Mouse (Mus musculus) macrophage (primary cell): ENCODE measurements around the gene Taok2. TPM values are rescaled to one million over a fixed set of nuclear protein-coding genes. Genes with fewer than 3 reads are reported as not detected.

Source experiments
- H3K27ac ChIP-seq: fragments of 350-480 bp; formaldehyde crosslinking; 2 replicates; pipeline ENCODE4 v1.9.0; 2021
- H3K36me3 ChIP-seq: fragments of 350-480 bp; formaldehyde crosslinking; 2 replicates; pipeline ENCODE4 v1.9.0; 2021; ENCODE audit errors: inconsistent target
- H3K4me3 ChIP-seq: fragments of 350-480 bp; formaldehyde crosslinking; 2 replicates; pipeline ENCODE4 v1.9.0; 2021; ENCODE audit errors: inconsistent target
- H3K79me2 ChIP-seq: fragments of 350-480 bp; formaldehyde crosslinking; 2 replicates; pipeline ENCODE4 v1.9.0; 2021; ENCODE audit errors: inconsistent target
- WGBS: methylation state at CpG from one replicate; pipeline ENCODE4 v1.1.7; 2026; ENCODE audit warnings: inconsistent platforms; ENCODE audit not compliant: missing documents; 5-methylcytosine and 5-hydroxymethylcytosine counted together
- polyA plus RNA-seq: library from polyadenylated mRNA; stranded (reverse); fragments of 250-400 nt; gene quantifications from 3 replicates; pipeline ENCODE4 v1.2.4, GENCODE M21; 2018; ENCODE audit warnings: inconsistent platforms

Gene Taok2
- polyA plus RNA-seq, 1 experiment from 2014 or later, result 24.1 TPM

DNA sequence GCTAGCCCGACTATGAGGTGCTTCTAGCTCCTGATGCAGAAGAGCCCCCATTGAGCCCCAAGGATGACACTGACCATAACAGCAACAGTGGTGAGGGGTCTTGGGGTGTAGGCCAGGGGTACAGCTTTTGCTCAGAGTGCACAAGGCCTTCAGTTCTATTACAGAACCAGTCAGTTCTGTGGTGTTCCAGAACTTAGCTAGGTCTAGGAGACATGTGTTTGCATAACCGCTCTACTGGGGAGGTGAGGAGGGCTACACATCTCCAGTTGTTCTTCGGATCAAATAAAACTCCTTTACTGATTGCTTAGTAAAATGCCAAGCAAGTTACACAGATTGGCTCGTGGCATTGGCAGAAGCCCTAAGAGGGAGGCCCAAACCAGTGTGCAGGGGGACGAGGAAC is 53.0 kb downstream of the Taok2 start, which contains the start of gene 4930451I11Rik:
Gene 4930451I11Rik, minus strand, starts transcription at position 101 of the 400 bp plus-strand sequence.
- H3K79me2 ChIP-seq, result no peaks in the 10 kb centered on the region
- 60% methylated on average over 5 of the region's 5 CpGs for WGBS
- no peak within 1 kb of the TSS for H3K4me3 ChIP-seq
- H3K27ac ChIP-seq, result no peak within 1 kb of the TSS
- H3K36me3 ChIP-seq, result no peaks in the 10 kb centered on the region

- no peak overlapping the region for H3K4me3 ChIP-seq
- H3K36me3 ChIP-seq, result no peaks in the 10 kb centered on the region
- WGBS, result 75% methylated on average over 5 of the region's 5 CpGs
Observed at GRCm38 (mm10) chr7:126825952-126826351, 58.6 kb downstream of the Taok2 start.

DNA sequence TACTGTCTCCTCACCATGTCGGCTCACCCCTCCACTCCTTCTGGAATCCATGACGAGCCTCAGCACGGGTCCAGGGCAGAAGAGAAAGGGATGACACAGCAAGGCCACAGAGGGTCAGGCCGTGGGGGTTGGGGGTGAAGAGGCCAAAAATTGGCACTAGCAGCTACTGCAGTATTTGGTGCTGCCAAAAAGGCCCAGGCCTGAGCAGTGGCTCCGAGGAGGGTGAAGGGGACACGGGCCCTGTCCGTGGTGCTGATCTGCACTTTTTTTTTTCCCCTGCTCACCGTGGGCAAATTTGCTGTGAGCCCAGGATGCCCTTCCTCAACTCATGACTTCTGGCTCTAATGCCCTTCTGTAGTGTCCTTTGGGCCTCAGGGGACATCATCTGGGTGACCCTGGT is 59.1 kb downstream of the Taok2 start:
- no peaks in the 10 kb centered on the region for H3K36me3 ChIP-seq
- 24% methylated on average over 7 of the region's 8 CpGs for WGBS
- H3K27ac ChIP-seq, result no peak overlapping the region
- H3K4me3 ChIP-seq, result no peak overlapping the region
- no peaks in the 10 kb centered on the region for H3K79me2 ChIP-seq

More at GRCm38 (mm10) chr7:126825952-126826351, 58.6 kb downstream of the Taok2 start:
- Histone ChIP-seq H3K27ac (no peak overlapping the region), H3K79me2 (no peaks in the 10 kb centered on the region)

DNA sequence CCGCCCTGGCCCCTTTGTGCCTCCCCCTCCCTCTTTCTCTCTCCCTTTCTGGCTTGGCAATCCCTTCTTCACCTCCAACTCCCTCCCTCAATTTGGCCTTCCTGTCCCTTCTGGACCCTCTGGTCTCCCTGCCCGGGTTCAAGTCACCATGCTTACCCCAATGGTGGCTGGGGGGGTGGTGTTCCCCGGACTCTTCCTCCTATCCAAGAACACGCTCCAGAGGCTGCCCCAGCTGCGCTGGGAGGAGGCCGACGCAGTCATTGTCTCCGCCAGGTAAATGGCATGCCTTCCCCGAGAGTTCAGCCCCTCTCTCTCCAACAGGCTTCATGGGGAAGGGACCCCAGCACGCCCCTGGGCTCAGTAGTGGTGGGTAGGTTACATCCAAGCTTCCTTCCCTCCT is 60.6 kb downstream of the Taok2 start:
- no peaks in the 10 kb centered on the region for H3K36me3 ChIP-seq
- no peaks in the 10 kb centered on the region for H3K79me2 ChIP-seq
- no peak overlapping the region for H3K4me3 ChIP-seq
- 41% methylated on average over 9 of the region's 10 CpGs for WGBS
- no peak overlapping the region for H3K27ac ChIP-seq

DNA sequence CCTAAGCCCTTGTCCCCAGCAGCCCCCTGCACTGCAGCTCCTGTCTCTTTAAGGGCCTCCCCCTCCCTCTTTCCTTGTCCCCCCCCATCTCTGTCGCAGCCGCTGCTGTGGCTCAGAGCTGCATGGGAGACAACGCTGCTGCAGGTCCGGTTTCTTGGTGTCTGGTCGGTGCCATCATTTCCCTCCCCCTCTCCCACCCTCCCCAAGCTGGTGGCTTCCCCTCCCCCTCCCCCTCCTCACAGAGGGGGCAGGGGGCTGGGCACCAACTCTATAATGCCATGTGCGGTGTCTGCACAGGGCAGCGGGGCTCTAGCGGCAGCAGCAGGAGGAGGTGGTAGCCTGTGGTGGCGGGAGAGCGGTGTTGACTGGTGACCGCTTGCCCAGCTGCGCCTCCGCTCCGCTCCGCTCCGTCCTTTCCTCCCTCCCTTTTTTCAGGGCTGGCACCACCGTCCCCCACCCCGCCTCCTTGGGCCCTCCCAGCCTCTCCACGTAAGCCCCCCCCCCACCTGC is 61.2 kb downstream of the Taok2 start:
- H3K4me3 ChIP-seq, result no peak overlapping the region
- WGBS, result 6% methylated on average over 14 of the region's 19 CpGs
- no peaks in the 10 kb centered on the region for H3K36me3 ChIP-seq
- no peaks in the 10 kb centered on the region for H3K79me2 ChIP-seq
- no peak overlapping the region for H3K27ac ChIP-seq

GRCm38 (mm10) chr7:126822741-126823140 is 61.8 kb downstream of the Taok2 start:
- 82% methylated on average over 6 of the region's 9 CpGs for WGBS
- Histone ChIP-seq H3K4me3 (no peak overlapping the region), H3K27ac (peak overlapping the region; percentile 64), H3K79me2 (no peaks in the 10 kb centered on the region), H3K36me3 (no peaks in the 10 kb centered on the region)

GRCm38 (mm10) chr7:126821835-126822511 is 62.5 kb downstream of the Taok2 start:
- Histone ChIP-seq H3K79me2 (no peaks in the 10 kb centered on the region), H3K4me3 (no peak overlapping the region), H3K36me3 (no peaks in the 10 kb centered on the region), H3K27ac (peak overlapping the region; percentile 64)
- 16% methylated on average over 7 of the region's 7 CpGs for WGBS

DNA sequence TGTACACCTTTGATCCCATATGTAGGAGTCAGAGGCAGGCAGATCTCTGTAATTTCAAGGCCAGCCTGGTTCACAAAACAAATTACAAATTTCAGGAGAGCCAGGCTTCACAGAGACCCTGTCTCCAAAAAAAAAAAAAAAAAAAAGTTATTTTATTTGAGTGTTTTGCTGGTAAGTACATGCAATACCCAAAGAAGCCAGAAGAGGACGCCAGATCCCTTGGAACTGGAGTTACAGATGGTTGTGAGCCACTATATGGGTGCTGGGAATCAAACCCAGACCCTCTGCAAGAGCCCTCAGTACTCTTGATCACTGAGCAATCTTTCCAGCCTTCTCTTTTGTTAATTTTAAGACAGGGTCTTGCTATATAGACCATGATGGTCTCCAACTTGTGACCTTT is 65.7 kb downstream of the Taok2 start:
- no peaks in the 10 kb centered on the region for H3K36me3 ChIP-seq
- WGBS, result 44% methylated on average over 1 of the region's 1 CpGs
- no peak overlapping the region for H3K4me3 ChIP-seq
- no peak overlapping the region for H3K27ac ChIP-seq
- no peaks in the 10 kb centered on the region for H3K79me2 ChIP-seq

DNA sequence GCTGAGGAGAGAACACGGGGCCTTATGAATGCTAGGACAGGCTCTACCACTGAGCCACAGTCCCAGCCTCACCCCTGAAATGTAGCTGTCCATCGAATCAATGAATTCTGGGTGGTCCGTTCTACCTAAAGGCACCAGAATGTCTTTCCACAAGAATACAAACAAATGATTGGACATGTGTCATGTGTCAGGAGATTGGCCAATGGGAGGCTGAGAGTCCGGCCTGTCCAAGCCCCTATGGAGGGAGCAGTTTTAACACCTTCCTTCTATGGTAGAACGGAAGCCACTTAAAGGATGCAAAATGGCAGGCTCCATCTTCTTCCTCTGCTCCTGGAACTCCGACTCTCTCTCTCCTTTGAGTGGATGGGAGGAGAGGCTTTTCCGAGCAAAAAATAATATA is 66.9 kb downstream of the Taok2 start:
- Histone ChIP-seq H3K36me3 (no peaks in the 10 kb centered on the region), H3K27ac (no peak overlapping the region), H3K79me2 (no peaks in the 10 kb centered on the region), H3K4me3 (no peak overlapping the region)
- WGBS, result 91% methylated on average over 7 of the region's 7 CpGs

GRCm38 (mm10) chr7:126816494-126816893 is 68.0 kb downstream of the Taok2 start:
- WGBS, result 79% methylated on average over 8 of the region's 8 CpGs
- no peak overlapping the region for H3K27ac ChIP-seq
- H3K36me3 ChIP-seq, result no peaks in the 10 kb centered on the region
- no peak overlapping the region for H3K4me3 ChIP-seq
- no peaks in the 10 kb centered on the region for H3K79me2 ChIP-seq

DNA sequence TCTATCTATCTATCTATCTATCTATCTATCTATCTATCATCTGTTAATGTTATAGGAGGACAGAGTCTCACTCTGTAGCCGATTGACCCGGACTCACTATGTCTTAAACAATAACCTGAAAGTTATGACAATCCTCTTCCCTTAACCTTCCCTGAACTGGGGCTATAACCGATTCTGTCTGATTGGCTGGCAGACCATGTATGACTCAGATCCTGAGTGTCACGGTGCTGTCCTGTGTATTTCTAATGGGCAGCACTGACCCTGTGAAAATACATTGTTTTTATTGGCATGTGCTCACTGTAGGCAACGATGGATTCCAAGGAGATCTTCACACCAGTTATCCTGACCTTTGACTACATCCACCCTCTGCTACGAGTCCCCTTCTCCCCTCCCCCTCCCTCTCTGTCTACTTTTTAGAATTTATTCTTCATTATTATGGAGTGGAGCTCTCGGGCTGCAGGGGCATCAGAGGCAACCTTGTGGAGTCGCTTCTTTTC is 68.7 kb downstream of the Taok2 start:
- Histone ChIP-seq H3K27ac (no peak overlapping the region), H3K36me3 (no peaks in the 10 kb centered on the region), H3K4me3 (no peak overlapping the region), H3K79me2 (no peaks in the 10 kb centered on the region)
- WGBS, result 71% methylated on average over 8 of the region's 8 CpGs

Other genes with a start within 250 kb of the Taok2 start
- gene Sgf29, start 235.4 kb downstream of the Taok2 start, polyA plus RNA-seq, result 12.5 to 21.7 TPM (median 17.0 TPM) in 3 replicates
- gene Sult1a1, start 208.3 kb downstream of the Taok2 start, polyA plus RNA-seq, result 1.7 to 8.8 TPM (median 7.5 TPM) in 3 replicates
- gene Bola2, start 189.3 kb downstream of the Taok2 start, polyA plus RNA-seq, result 39.1 to 134 TPM (median 42.4 TPM) in 3 replicates
- 4.2 to 7.9 TPM (median 4.8 TPM) in 3 replicates for gene Slx1b, start 188.9 kb downstream of the Taok2 start, polyA plus RNA-seq
- gene Coro1a, start 176.9 kb downstream of the Taok2 start, polyA plus RNA-seq, result 69.4 to 223 TPM (median 209 TPM) in 3 replicates
- 129 to 232 TPM (median 188 TPM) in 3 replicates for gene Mapk3, start 125.1 kb downstream of the Taok2 start, polyA plus RNA-seq
- 1.9 to 3.3 TPM (median 2.6 TPM) in 3 replicates for gene Gdpd3, start 118.4 kb downstream of the Taok2 start, polyA plus RNA-seq
- gene Ypel3, start 107.7 kb downstream of the Taok2 start, polyA plus RNA-seq, result 40.6 to 227 TPM (median 90.3 TPM) in 3 replicates
- 0.19 to 0.25 TPM in 2 of 3 replicates, not detected in the other for gene Tbx6, start 103.2 kb downstream of the Taok2 start, polyA plus RNA-seq
- 62.0 to 139 TPM (median 129 TPM) in 3 replicates for gene Ppp4c, start 92.2 kb downstream of the Taok2 start, polyA plus RNA-seq
- gene Fam57b, start 87.0 kb downstream of the Taok2 start, polyA plus RNA-seq, result 0.17 to 0.25 TPM in 2 of 3 replicates, not detected in the other
- not detected in 3 replicates for gene 4930451I11Rik, start 53.1 kb downstream of the Taok2 start, polyA plus RNA-seq
- 0.10 TPM in 1 of 3 replicates, not detected in the others for gene Doc2a, start 37.3 kb downstream of the Taok2 start, polyA plus RNA-seq
- gene Hirip3, start 22.7 kb downstream of the Taok2 start, polyA plus RNA-seq, result 3.9 to 23.5 TPM (median 19.4 TPM) in 3 replicates
- 34.7 to 59.9 TPM (median 57.7 TPM) in 3 replicates for gene Ino80e, start 22.3 kb downstream of the Taok2 start, polyA plus RNA-seq
- 36.1 to 105 TPM (median 98.7 TPM) in 3 replicates for gene Tmem219, start 38.2 kb upstream of the Taok2 start, polyA plus RNA-seq
- 15.3 to 21.9 TPM (median 16.2 TPM) in 3 replicates for gene Kctd13, start 44.2 kb upstream of the Taok2 start, polyA plus RNA-seq
- gene Asphd1, start 64.9 kb upstream of the Taok2 start, polyA plus RNA-seq, result not detected in 3 replicates
- 0.33 to 1.4 TPM (median 1.1 TPM) in 3 replicates for gene Sez6l2, start 65.9 kb upstream of the Taok2 start, polyA plus RNA-seq
- gene Cdipt, start 91.2 kb upstream of the Taok2 start, polyA plus RNA-seq, result 71.8 to 111 TPM (median 94.8 TPM) in 3 replicates
- 1.3 to 3.9 TPM (median 1.7 TPM) in 3 replicates for gene Cdiptos, start 91.4 kb upstream of the Taok2 start, polyA plus RNA-seq
- 88.1 to 116 TPM (median 99.9 TPM) in 3 replicates for gene Mvp, start 129.9 kb upstream of the Taok2 start, polyA plus RNA-seq
- gene Pagr1b, start 131.8 kb upstream of the Taok2 start, polyA plus RNA-seq, result 1.4 to 5.2 TPM in 2 of 3 replicates, not detected in the other
- gene Pagr1a, start 132.6 kb upstream of the Taok2 start, polyA plus RNA-seq, result 1.1 to 15.9 TPM (median 13.4 TPM) in 3 replicates
- gene Gm42742, start 136.4 kb upstream of the Taok2 start, polyA plus RNA-seq, result 15.3 to 31.9 TPM (median 18.2 TPM) in 3 replicates
- gene Prrt2, start 136.5 kb upstream of the Taok2 start, polyA plus RNA-seq, result not detected in 3 replicates
- 58.9 to 102 TPM (median 70.2 TPM) in 3 replicates for gene Maz, start 142.3 kb upstream of the Taok2 start, polyA plus RNA-seq
- gene Kif22, start 157.8 kb upstream of the Taok2 start, polyA plus RNA-seq, result 1.8 to 5.1 TPM (median 4.4 TPM) in 3 replicates
- not detected in 3 replicates for gene Zg16, start 202.6 kb upstream of the Taok2 start, polyA plus RNA-seq
- 17.5 to 31.4 TPM (median 20.4 TPM) in 3 replicates for gene AI467606, start 206.7 kb upstream of the Taok2 start, polyA plus RNA-seq
- not detected in 3 replicates for gene Qprt, start 237.5 kb upstream of the Taok2 start, polyA plus RNA-seq